Mouse (Mus musculus) midbrain, embryonic 12.5 days (tissue): ENCODE data around the gene Vmn1r177. TPM values are rescaled to one million over a fixed set of nuclear protein-coding genes. Genes with fewer than 3 reads are reported as not detected.
"Not testable (repeated sequence)": the region's sequence is repeated elsewhere in the genome, so short reads cannot be mapped to it uniquely, and the experiment has no call there.

Experiments used
- ATAC-seq: fragments of 200-750 bp; cut with Nextera tagmentation; 2 replicates; pipeline ENCODE4 v1.8.0; 2017; ENCODE audit warnings: low read depth, moderate TSS enrichment, moderate library complexity; ENCODE audit not compliant: low FRiP score
- H3K27ac ChIP-seq: fragments of 300-500 bp; sonication (generic); replicated peaks from 2 replicates; pipeline ENCODE4 v1.5.1; 2016; ENCODE audit warnings: mild to moderate bottlenecking
- H3K27me3 ChIP-seq: fragments of 300-500 bp; sonication (generic); 2 replicates; pipeline ENCODE4 v1.6.1; 2016; ENCODE audit warnings: mild to moderate bottlenecking
- H3K36me3 ChIP-seq: fragments of 300-500 bp; sonication (generic); 2 replicates; pipeline ENCODE4 v1.6.1; 2016
- H3K4me1 ChIP-seq: fragments of 300-500 bp; sonication (generic); 2 replicates; pipeline ENCODE4 v1.6.1; 2016
- H3K4me2 ChIP-seq: fragments of 300-500 bp; sonication (generic); replicated peaks from 2 replicates; pipeline ENCODE4 v1.6.1; 2016; ENCODE audit warnings: mild to moderate bottlenecking, moderate library complexity
- H3K4me3 ChIP-seq: fragments of 300-500 bp; sonication (generic); 2 replicates; pipeline ENCODE4 v1.5.1; 2016; ENCODE audit warnings: mild to moderate bottlenecking
- H3K9ac ChIP-seq: fragments of 300-500 bp; sonication (generic); replicated peaks from 2 replicates; pipeline ENCODE4 v1.6.1; 2016; ENCODE audit warnings: mild to moderate bottlenecking, moderate library complexity
- H3K9me3 ChIP-seq: fragments of 300-500 bp; sonication (generic); 2 replicates; pipeline ENCODE4 v1.6.1; 2016; ENCODE audit warnings: mild to moderate bottlenecking
- WGBS: fragments of 180-500 bp; shearing (Covaris S2); methylation state at CpG from one replicate; pipeline ENCODE4 v1.1.7; 2016; 5-methylcytosine and 5-hydroxymethylcytosine counted together
- polyA plus RNA-seq: library from polyadenylated mRNA; unstranded; fragments of >200 nt; fragmentation: Nextera tagmentation; extraction: Ambion mirVana; gene quantifications from 2 replicates; pipeline ENCODE4 v1.2.1, GENCODE M21; 2016

Vmn1r177 gene
- polyA plus RNA-seq: not detected in 2 replicates

- not testable (repeated sequence) for H3K4me3 ChIP-seq, ATAC-seq, H3K4me1 ChIP-seq, H3K4me2 ChIP-seq, H3K27me3 ChIP-seq, H3K9ac ChIP-seq, H3K36me3 ChIP-seq, H3K9me3 ChIP-seq, H3K27ac ChIP-seq
- WGBS: 7% methylated on average over 1 of the region's 1 CpGs
Measured at GRCm38 (mm10) chr7:23866349-23866748, at the start of gene Vmn1r177. Gene Vmn1r177, minus strand, starts transcription at chr7:23866449.

- Histone ChIP-seq H3K4me3 (no peak within 1 kb of the TSS), H3K36me3 (no peaks in the 10 kb centered on the region), H3K4me2 (no peak within 1 kb of the TSS), H3K27me3 (no peaks in the 10 kb centered on the region), H3K9ac (no peak within 1 kb of the TSS), H3K27ac (no peak within 1 kb of the TSS), H3K9me3 (peaks cover 32% of the 10 kb centered on the region), H3K4me1 (no peaks in the 10 kb centered on the region)
- ATAC-seq: no peak
- 90% methylated on average over 1 of the region's 1 CpGs for WGBS
Measured at GRCm38 (mm10) chr7:23891709-23892108, 25.5 kb upstream of the Vmn1r177 start, which contains the start of gene Vmn1r178. Gene Vmn1r178, plus strand, starts transcription at chr7:23892009.

GRCm38 (mm10) chr7:23876918-23877317 is 10.7 kb upstream of the Vmn1r177 start:
- H3K4me1 ChIP-seq: not testable (repeated sequence)
- 58% methylated on average over 4 of the region's 4 CpGs for WGBS

GRCm38 (mm10) chr7:23837272-23837671 is 29.0 kb downstream of the Vmn1r177 start, which contains the start of gene Vmn1r176:
Gene Vmn1r176, minus strand, starts transcription at chr7:23837372.
- not testable (repeated sequence) for H3K36me3 ChIP-seq, H3K9me3 ChIP-seq, H3K9ac ChIP-seq, H3K4me3 ChIP-seq, ATAC-seq, H3K27ac ChIP-seq, H3K4me1 ChIP-seq, H3K4me2 ChIP-seq, H3K27me3 ChIP-seq
- WGBS: no CpG with 5 or more reads among the region's 1 CpGs

More at GRCm38 (mm10) chr7:23876918-23877317, 10.7 kb upstream of the Vmn1r177 start:
- H3K27ac ChIP-seq, H3K27me3 ChIP-seq, ATAC-seq, H3K4me3 ChIP-seq, H3K36me3 ChIP-seq, H3K9me3 ChIP-seq, H3K9ac ChIP-seq, H3K4me2 ChIP-seq: not testable (repeated sequence)

Other genes with a start within 250 kb of the Vmn1r177 start
- gene Vmn1r171, start 235.7 kb downstream of the Vmn1r177 start, polyA plus RNA-seq: not detected in 2 replicates
- not detected in 2 replicates for gene Vmn1r172, start 208.1 kb downstream of the Vmn1r177 start, polyA plus RNA-seq
- not detected in 2 replicates for gene Vmn1r173, start 165.7 kb downstream of the Vmn1r177 start, polyA plus RNA-seq
- not detected in 2 replicates for gene Vmn1r174, start 114.2 kb downstream of the Vmn1r177 start, polyA plus RNA-seq
- gene Vmn1r175, start 55.8 kb downstream of the Vmn1r177 start, polyA plus RNA-seq: not detected in 2 replicates
- not detected in 2 replicates for gene Vmn1r176, start 29.1 kb downstream of the Vmn1r177 start, polyA plus RNA-seq
- not detected in 2 replicates for gene Vmn1r178, start 25.6 kb upstream of the Vmn1r177 start, polyA plus RNA-seq
- not detected in 2 replicates for gene Vmn1r179, start 60.5 kb upstream of the Vmn1r177 start, polyA plus RNA-seq
- gene Vmn1r180, start 84.2 kb upstream of the Vmn1r177 start, polyA plus RNA-seq: not detected in 2 replicates
- gene Vmn1r181, start 108.2 kb upstream of the Vmn1r177 start, polyA plus RNA-seq: not detected in 2 replicates
- not detected in 2 replicates for gene V1rd19, start 135.2 kb upstream of the Vmn1r177 start, polyA plus RNA-seq
- gene Vmn1r183, start 186.8 kb upstream of the Vmn1r177 start, polyA plus RNA-seq: not detected in 2 replicates
- 32.4 and 34.9 TPM in 2 replicates for gene Zfp180, start 215.5 kb upstream of the Vmn1r177 start, polyA plus RNA-seq
- 8.1 and 8.3 TPM in 2 replicates for gene Zfp112, start 245.9 kb upstream of the Vmn1r177 start, polyA plus RNA-seq